Mouse (Mus musculus) layer of hippocampus, postnatal 36 days (tissue): ENCODE data around the gene Zfp329. TPM values are rescaled to one million over a fixed set of nuclear protein-coding genes. Genes with fewer than 3 reads are reported as not detected.

ENCODE experiments used
- total RNA-seq, 2 experiments: library from RNA; stranded (reverse); gene quantifications; 2 replicates each; pipeline ENCODE4 v1.2.3; 2021

The Zfp329 gene
- total RNA-seq, 2 experiments from 2014 or later: 22.9 to 27.8 TPM

Other genes starting within 250 kb of the Zfp329 start
- gene Vmn2r53, start 210.1 kb downstream of the Zfp329 start, total RNA-seq: under 1 TPM; 0.02 to 0.05 TPM
- not detected for gene Vmn2r54, start 178.5 kb downstream of the Zfp329 start, total RNA-seq
- gene Vmn2r55, start 133.9 kb downstream of the Zfp329 start, total RNA-seq: not detected
- not detected for gene Vmn2r56, start 83.9 kb downstream of the Zfp329 start, total RNA-seq
- gene Zscan18, start 15.2 kb downstream of the Zfp329 start, total RNA-seq: 10 to 100 TPM; 23.2 to 25.2 TPM
- 10 to 100 TPM; 13.6 to 14.7 TPM for gene Zfp110, start 15.9 kb upstream of the Zfp329 start, total RNA-seq
- 1 to 10 TPM; 7.7 to 9.0 TPM for gene Zfp128, start 62.3 kb upstream of the Zfp329 start, total RNA-seq
- 10 to 100 TPM; 17.0 to 20.7 TPM for gene Zscan22, start 79.0 kb upstream of the Zfp329 start, total RNA-seq
- 100 to 1,000 TPM; 399 to 414 TPM for gene Rps5, start 103.4 kb upstream of the Zfp329 start, total RNA-seq
- gene Rnf225, start 108.6 kb upstream of the Zfp329 start, total RNA-seq: under 1 TPM; 0.85 to 0.88 TPM
- gene Zfp324, start 147.0 kb upstream of the Zfp329 start, total RNA-seq: 10 to 100 TPM; 11.6 to 13.1 TPM
- 1 to 10 TPM; 8.6 to 9.3 TPM for gene Zfp446, start 159.0 kb upstream of the Zfp329 start, total RNA-seq
- under 1 TPM in 1 of 2 experiments, not detected in 1; 0.20 TPM for gene Slc27a5, start 179.3 kb upstream of the Zfp329 start, total RNA-seq
- gene Trim28, start 180.3 kb upstream of the Zfp329 start, total RNA-seq: 100 to 1,000 TPM; 235 to 241 TPM
- gene Zbtb45, start 191.2 kb upstream of the Zfp329 start, total RNA-seq: 10 to 100 TPM; 33.6 to 37.8 TPM
- 100 to 1,000 TPM; 137 to 146 TPM for gene Chmp2a, start 215.9 kb upstream of the Zfp329 start, total RNA-seq
- gene Ube2m, start 219.4 kb upstream of the Zfp329 start, total RNA-seq: 100 to 1,000 TPM; 193 TPM
- 10 to 100 TPM; 14.3 to 17.6 TPM for gene Mzf1, start 235.9 kb upstream of the Zfp329 start, total RNA-seq